Mouse (Mus musculus) midbrain, embryonic 14.5 days (tissue): ENCODE data around the gene Dpyd. TPM values are rescaled to one million over a fixed set of nuclear protein-coding genes. Genes with fewer than 3 reads are reported as not detected.

Experiments
- ATAC-seq: fragments of 200-750 bp; cut with Nextera tagmentation; 2 replicates; pipeline ENCODE4 v1.8.0; 2017; ENCODE audit warnings: moderate number of reproducible peaks, moderate library complexity; ENCODE audit not compliant: low FRiP score, low TSS enrichment
- DNase-seq: peaks from one replicate; pipeline ENCODE4 v3.0.0-alpha.2; 2015
- H3K27ac ChIP-seq: fragments of 300-500 bp; sonication (generic); replicated peaks from 2 replicates; pipeline ENCODE4 v1.5.1; 2014; ENCODE audit warnings: mild to moderate bottlenecking, low read depth, low read length, moderate library complexity
- H3K27me3 ChIP-seq: fragments of 300-500 bp; sonication (generic); 2 replicates; pipeline ENCODE4 v1.6.1; 2014; ENCODE audit warnings: low read length, control low read depth, mixed read lengths; ENCODE audit not compliant: control insufficient read depth, insufficient read depth
- H3K36me3 ChIP-seq: fragments of 300-500 bp; sonication (generic); 2 replicates; pipeline ENCODE4 v1.6.1; 2014; ENCODE audit warnings: low read length, control low read depth; ENCODE audit not compliant: control insufficient read depth, insufficient read depth
- H3K4me1 ChIP-seq: fragments of 300-500 bp; sonication (generic); 2 replicates; pipeline ENCODE4 v1.6.1; 2014; ENCODE audit warnings: mild to moderate bottlenecking, antibody characterized with exemption, low read length, control low read depth; ENCODE audit not compliant: control insufficient read depth, insufficient read depth
- H3K4me2 ChIP-seq: fragments of 300-500 bp; sonication (generic); 2 replicates; pipeline ENCODE4 v1.6.1; 2014; ENCODE audit warnings: mild to moderate bottlenecking, low read length, moderate library complexity
- H3K4me3 ChIP-seq: fragments of 300-500 bp; sonication (generic); replicated peaks from 2 replicates; pipeline ENCODE4 v1.5.1; 2014; ENCODE audit warnings: low read depth, low read length
- H3K9ac ChIP-seq: fragments of 300-500 bp; sonication (generic); replicated peaks from 2 replicates; pipeline ENCODE4 v1.6.1; 2014; ENCODE audit warnings: mild to moderate bottlenecking, low read length, moderate library complexity
- H3K9me3 ChIP-seq: fragments of 300-500 bp; sonication (generic); 2 replicates; pipeline ENCODE4 v1.6.1; 2016; ENCODE audit warnings: low read length, control low read depth, mixed read lengths; ENCODE audit not compliant: control insufficient read depth
- WGBS: fragments of 180-500 bp; shearing (Covaris S2); extraction: QIAGEN DNeasy Blood & Tissue Kit; methylation state at CpG from one replicate; pipeline ENCODE4 v1.1.7; 2014; 5-methylcytosine and 5-hydroxymethylcytosine counted together
- polyA plus RNA-seq: library from polyadenylated mRNA; unstranded; fragments of >200 nt; fragmentation: Nextera tagmentation; extraction: Ambion mirVana; gene quantifications from 2 replicates; pipeline ENCODE4 v1.2.1, GENCODE M21; 2014

Dpyd gene
- polyA plus RNA-seq: 2.8 and 3.4 TPM in 2 replicates

DNA sequence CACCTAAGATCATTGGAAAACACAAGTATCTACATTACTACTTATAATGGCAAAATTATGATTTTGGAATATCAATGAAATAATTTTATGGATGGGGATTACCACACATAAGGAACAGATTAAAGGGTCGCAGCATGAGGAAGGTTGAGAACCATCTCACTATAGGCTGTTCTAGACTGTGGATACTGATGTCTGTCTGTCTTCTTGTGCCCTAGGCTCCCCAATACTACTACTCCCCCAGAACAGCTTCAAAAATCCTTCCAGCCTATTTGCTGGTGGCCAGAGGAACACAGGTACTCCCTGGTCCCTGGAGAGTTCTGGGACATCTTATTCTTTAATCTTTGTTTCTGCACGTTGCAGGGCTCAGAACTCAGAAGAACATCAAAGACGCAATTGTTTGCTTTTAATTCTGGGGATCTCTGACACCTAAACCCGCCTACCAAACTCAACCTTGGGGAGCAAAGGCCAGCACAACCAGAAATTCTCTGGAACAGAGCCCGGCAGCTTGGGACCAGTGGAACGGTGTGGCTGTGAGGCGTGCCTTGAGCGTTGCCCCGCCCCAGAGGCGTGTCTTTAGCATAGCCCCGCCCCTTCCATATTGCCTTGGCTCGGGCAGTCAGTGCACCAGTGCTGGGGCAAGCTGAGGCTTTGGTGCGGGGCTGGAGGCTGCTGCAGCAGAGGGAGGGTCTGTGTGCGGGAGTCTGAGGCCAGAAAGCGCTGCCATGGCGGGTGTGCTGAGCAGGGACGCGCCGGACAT, at the start of gene Dpyd:
Gene Dpyd (plus strand): TSS at position 576 of the 757 bp plus-strand sequence.
- DNase-seq: peak; percentile 89
- Histone ChIP-seq H3K27ac (no peak within 1 kb of the TSS), H3K9me3 (no peaks in the 10 kb centered on the region), H3K9ac (peak within 1 kb of the TSS; percentile 64), H3K4me2 (peak within 1 kb of the TSS; percentile 88), H3K4me3 (peak within 1 kb of the TSS; percentile 62), H3K4me1 (peaks cover 4% of the 10 kb centered on the region; the same call in 1 of the 2 replicates), H3K27me3 (no peaks in the 10 kb centered on the region), H3K36me3 (no peaks in the 10 kb centered on the region)
- peak; percentile 99 for ATAC-seq
- WGBS: 6% methylated on average over 19 of the region's 19 CpGs

DNA sequence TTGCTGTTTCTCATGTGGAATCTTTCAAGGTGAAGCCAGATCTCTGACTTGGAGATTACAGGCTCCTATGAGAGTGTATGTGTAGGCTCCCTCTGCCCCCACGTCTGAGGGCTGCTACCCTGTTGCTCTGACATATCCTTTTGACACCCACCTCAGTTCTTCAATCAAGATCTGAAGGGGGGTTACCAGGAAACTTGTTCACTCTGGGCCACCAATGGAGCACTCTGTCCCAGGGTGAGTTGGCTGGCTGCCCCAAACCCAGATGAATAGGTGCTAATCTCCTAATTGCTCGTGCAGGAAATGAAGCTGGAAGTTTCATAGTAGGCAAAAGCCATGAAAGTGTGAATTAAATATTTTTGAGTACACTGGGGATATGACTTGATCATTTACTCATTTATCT, 24.3 kb upstream of the Dpyd start:
- no peaks in the 10 kb centered on the region for H3K36me3 ChIP-seq
- DNase-seq (no peak), ATAC-seq (no peak)
- 26% methylated on average over 2 of the region's 2 CpGs for WGBS
- no peaks in the 10 kb centered on the region for H3K9me3 ChIP-seq
- no peak overlapping the region for H3K27ac ChIP-seq
- H3K4me2 ChIP-seq: no peak overlapping the region
- H3K27me3 ChIP-seq: no peaks in the 10 kb centered on the region
- H3K4me1 ChIP-seq: no peaks in the 10 kb centered on the region
- no peak overlapping the region for H3K9ac ChIP-seq
- H3K4me3 ChIP-seq: no peak overlapping the region

DNA sequence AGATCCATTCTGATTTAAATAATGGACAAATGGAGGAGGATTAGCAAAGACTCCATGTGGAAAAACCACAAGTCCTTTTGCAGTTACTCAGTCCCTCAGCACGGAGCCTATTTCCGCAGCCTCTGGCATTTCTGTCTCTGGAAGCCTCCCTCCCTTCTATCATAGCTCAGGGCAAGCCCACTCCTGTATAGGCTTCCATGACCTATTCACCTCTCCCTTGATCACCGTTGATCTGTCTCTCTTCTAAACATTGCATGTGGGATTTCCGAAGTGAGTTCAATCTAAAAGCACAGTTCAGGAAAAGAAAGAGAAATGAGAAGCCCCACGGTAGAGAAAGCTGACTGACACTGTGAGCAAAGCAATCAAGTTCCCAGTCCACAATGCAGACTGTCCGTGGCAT, 20.2 kb upstream of the Dpyd start:
- H3K27me3 ChIP-seq: no peaks in the 10 kb centered on the region
- WGBS: 30% methylated on average over 6 of the region's 6 CpGs
- DNase-seq: no peak
- H3K9me3 ChIP-seq: no peaks in the 10 kb centered on the region
- H3K27ac ChIP-seq: no peak overlapping the region
- H3K4me1 ChIP-seq: no peaks in the 10 kb centered on the region
- H3K36me3 ChIP-seq: no peaks in the 10 kb centered on the region
- ATAC-seq: no peak
- no peak overlapping the region for H3K4me2 ChIP-seq
- no peak overlapping the region for H3K9ac ChIP-seq
- no peak overlapping the region for H3K4me3 ChIP-seq

DNA sequence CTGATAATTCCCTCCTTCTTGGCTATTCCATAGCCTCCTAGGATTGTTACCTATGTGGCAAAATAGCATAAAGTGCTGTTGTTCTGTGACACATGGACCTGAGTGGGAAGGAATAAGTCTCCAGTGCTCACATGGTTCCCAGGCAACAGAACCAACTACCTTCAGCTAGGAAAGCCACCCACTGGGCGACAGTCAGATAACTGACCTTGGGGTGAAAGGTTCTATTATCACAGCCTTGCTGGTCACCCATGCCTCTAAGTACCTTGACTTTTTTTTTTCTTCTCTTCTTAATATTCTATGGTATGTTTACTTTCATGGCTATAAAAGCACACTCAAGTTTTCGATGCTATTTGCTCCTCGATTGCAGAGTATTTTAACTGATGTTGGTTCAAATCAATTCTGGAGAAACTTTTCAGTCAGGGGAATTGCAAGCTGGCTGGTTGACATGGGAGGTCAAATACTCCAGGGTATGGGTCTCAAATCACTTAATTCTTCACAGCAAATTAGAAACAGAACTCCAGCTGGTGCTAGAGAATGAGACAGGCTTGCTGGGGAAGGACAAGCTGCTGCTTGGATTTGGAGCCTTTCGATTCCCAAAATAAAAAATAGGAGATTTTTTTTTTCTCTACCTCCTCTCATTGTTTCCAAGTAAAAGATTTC, 14.2 kb upstream of the Dpyd start:
- H3K9ac ChIP-seq: no peak overlapping the region
- H3K9me3 ChIP-seq: no peaks in the 10 kb centered on the region
- no peak overlapping the region for H3K27ac ChIP-seq
- peaks cover 6% of the 10 kb centered on the region; the same call in 1 of the 2 replicates for H3K4me1 ChIP-seq
- no peak for ATAC-seq
- WGBS: 33% methylated on average over 4 of the region's 4 CpGs
- H3K27me3 ChIP-seq: no peaks in the 10 kb centered on the region
- no peak for DNase-seq
- H3K4me2 ChIP-seq: no peak overlapping the region
- no peaks in the 10 kb centered on the region for H3K36me3 ChIP-seq
- H3K4me3 ChIP-seq: no peak overlapping the region

DNA sequence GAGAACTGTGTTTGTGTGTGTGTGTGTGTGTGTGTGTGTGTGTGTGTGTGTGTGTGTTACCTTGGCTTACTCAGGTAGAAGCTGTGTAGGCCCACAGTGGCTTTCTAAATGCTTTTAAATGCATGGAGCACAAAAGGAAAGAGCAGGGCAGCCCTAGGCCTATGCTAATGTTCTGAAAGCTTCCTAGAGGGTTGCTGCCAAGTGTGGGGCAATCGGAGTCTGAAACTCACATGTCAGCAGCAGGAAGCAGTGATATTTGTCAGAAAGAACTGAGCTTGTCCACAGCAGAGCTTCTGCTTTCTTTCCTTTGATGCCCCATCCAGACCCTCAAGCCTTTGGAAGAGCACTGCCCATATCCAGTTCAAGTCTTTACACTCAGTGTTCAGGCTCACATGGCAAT, 4.3 kb upstream of the Dpyd start:
- no peak for DNase-seq
- Histone ChIP-seq H3K36me3 (no peaks in the 10 kb centered on the region), H3K9me3 (no peaks in the 10 kb centered on the region), H3K4me2 (no peak overlapping the region), H3K4me1 (peaks cover 4% of the 10 kb centered on the region; the same call in 1 of the 2 replicates), H3K27ac (no peak overlapping the region), H3K27me3 (no peaks in the 10 kb centered on the region), H3K4me3 (no peak overlapping the region), H3K9ac (no peak overlapping the region)
- ATAC-seq: no peak
- WGBS: 85% methylated on average over 1 of the region's 1 CpGs

DNA sequence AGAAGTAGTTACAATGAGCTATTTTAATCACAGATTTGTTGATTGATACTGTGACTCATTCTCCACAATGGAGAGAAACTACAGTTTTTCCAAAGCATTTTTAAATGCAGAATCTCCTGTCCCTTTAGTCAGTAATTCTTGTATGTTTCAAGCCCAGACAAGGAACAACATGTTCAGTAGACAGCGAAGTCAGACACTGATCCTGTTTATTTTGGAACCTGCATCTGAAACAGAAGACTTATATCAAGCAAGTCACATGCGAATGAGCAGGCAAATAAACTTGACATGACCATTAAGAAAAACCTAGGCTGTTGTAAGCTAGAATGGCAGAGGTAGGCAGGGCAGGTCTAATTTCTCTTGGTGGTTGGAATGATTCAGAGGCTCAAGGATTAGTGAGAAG, 2.0 kb upstream of the Dpyd start:
- H3K4me2 ChIP-seq: no peak overlapping the region
- WGBS: 97% methylated on average over 2 of the region's 2 CpGs
- H3K36me3 ChIP-seq: no peaks in the 10 kb centered on the region
- no peaks in the 10 kb centered on the region for H3K27me3 ChIP-seq
- no peak overlapping the region for H3K4me3 ChIP-seq
- DNase-seq: no peak
- H3K9me3 ChIP-seq: no peaks in the 10 kb centered on the region
- H3K4me1 ChIP-seq: peaks cover 4% of the 10 kb centered on the region; the same call in 1 of the 2 replicates
- no peak for ATAC-seq
- H3K9ac ChIP-seq: no peak overlapping the region
- H3K27ac ChIP-seq: no peak overlapping the region

DNA sequence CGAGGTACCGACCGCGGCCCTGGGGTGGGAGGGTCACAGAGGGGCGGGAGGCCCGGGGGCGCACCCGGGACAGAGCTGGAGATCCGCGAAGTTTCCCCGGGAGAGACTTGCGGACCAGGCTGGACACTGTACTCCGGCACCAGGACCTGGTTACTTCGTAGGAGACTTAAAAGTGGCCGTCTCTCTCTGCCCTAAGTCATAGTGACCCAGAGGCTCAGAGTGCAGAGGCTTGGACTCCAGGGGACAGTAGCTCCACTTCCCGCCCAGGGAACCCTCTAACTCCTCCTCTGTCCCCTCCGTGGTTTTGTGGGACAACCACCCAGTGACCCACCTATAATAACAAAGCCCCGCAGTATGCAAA, 362 bp downstream of the Dpyd start:
- under 1% methylated on average over 17 of the region's 18 CpGs for WGBS
- Histone ChIP-seq H3K36me3 (no peaks in the 10 kb centered on the region), H3K9ac (peak overlapping the region; percentile 64), H3K27ac (no peak overlapping the region), H3K9me3 (no peaks in the 10 kb centered on the region), H3K4me1 (peaks cover 4% of the 10 kb centered on the region; the same call in 1 of the 2 replicates), H3K4me3 (peak overlapping the region; percentile 62), H3K4me2 (peak overlapping the region; percentile 88), H3K27me3 (no peaks in the 10 kb centered on the region)
- ATAC-seq (0 out of 2 replicates have a peak, but pooled peaks have one; percentile 44), DNase-seq (no peak)

DNA sequence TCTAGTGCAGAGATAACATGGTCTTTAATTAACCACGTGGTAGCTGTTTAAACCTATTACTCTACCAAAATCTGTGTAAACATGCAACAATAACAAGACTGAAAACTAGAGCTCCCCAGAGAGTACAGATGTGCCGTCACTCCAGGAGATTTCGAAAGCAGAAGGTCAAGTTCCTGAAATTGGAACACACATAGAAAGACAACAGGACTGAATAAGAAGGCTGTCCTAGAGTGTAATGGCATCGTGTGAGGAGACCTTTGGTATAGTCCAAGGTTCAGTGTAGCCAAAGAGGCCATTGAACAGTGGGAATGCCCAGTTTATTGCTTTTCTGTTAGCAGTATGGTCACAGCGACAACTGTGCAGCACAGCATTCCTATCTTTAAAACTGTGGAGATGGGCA, 4.8 kb downstream of the Dpyd start:
- H3K4me3 ChIP-seq: no peak overlapping the region
- no peak overlapping the region for H3K4me2 ChIP-seq
- no peak overlapping the region for H3K27ac ChIP-seq
- DNase-seq (no peak), ATAC-seq (no peak)
- H3K4me1 ChIP-seq: peaks cover 4% of the 10 kb centered on the region; the same call in 1 of the 2 replicates
- 75% methylated on average over 5 of the region's 5 CpGs for WGBS
- H3K9me3 ChIP-seq: no peaks in the 10 kb centered on the region
- H3K36me3 ChIP-seq: no peaks in the 10 kb centered on the region
- H3K9ac ChIP-seq: no peak overlapping the region
- no peaks in the 10 kb centered on the region for H3K27me3 ChIP-seq

DNA sequence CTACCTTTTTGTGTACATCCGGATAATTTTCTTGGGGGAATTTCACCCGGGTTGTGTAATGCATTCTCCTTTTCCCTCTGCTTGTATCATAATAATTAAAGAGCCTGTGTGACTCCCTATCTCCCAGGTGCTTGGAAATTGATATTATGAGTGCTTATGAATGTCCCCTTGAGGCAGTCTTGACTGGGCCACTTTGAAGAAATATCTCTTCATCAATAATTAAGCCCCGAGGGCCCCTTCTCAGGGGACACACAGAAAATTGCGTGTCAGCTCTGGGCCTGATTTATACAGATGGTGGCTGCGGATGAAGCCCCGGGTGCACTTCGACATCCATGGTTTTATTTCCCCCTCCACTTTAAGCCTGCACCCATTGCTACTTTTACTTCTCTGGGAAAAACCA, 8.3 kb downstream of the Dpyd start:
- H3K9ac ChIP-seq: no peak overlapping the region

More for the DNA sequence above, 8.3 kb downstream of the Dpyd start:
- H3K4me1 ChIP-seq: no peaks in the 10 kb centered on the region
- H3K27me3 ChIP-seq: no peaks in the 10 kb centered on the region
- no peaks in the 10 kb centered on the region for H3K9me3 ChIP-seq
- no peaks in the 10 kb centered on the region for H3K36me3 ChIP-seq
- H3K4me2 ChIP-seq: no peak overlapping the region
- no peak overlapping the region for H3K4me3 ChIP-seq
- no peak overlapping the region for H3K27ac ChIP-seq
- DNase-seq (peak; percentile 47), ATAC-seq (no peak)
- WGBS: 48% methylated on average over 7 of the region's 7 CpGs
